Mouse (Mus musculus) right cerebral cortex, postnatal 10 days (tissue): Measurements from ENCODE around the gene Gprasp1.
"Not testable (repeated sequence)": the region's sequence is repeated elsewhere in the genome, so short reads cannot be mapped to it uniquely, and the experiment has no call there.

Source experiments
- DNase-seq, 2 experiments: peaks; one replicate each; pipeline ENCODE4 v3.0.0; 2021; ENCODE audit warnings: low spot score in 2 of 2

Gprasp1 gene

GRCm38 (mm10) chrX:135742304-135743055, at the start of gene Gprasp1, which contains the start of gene Armcx5:
Gene Gprasp1 (plus strand): TSS chrX:135742733.
Gene Armcx5 (plus strand): TSS chrX:135742733.
- DNase-seq: peak; percentile 90 to 92

GRCm38 (mm10) chrX:135693633-135694032, 48.9 kb upstream of the Gprasp1 start, which contains the start of gene Tcp11x2:
Gene Tcp11x2 (minus strand): TSS chrX:135693790.
- DNase-seq: no peak

GRCm38 (mm10) chrX:135703111-135703510, 39.4 kb upstream of the Gprasp1 start:
- DNase-seq: no peak

- DNase-seq: no peak
Observed at GRCm38 (mm10) chrX:135704349-135704748, 38.2 kb upstream of the Gprasp1 start.

- no peak for DNase-seq
Observed at GRCm38 (mm10) chrX:135712845-135713244, 29.7 kb upstream of the Gprasp1 start.

GRCm38 (mm10) chrX:135725161-135725560, 17.4 kb upstream of the Gprasp1 start, which contains the start of gene Tmsb15a:
Gene Tmsb15a (minus strand): TSS chrX:135725261.
- no peak for DNase-seq

GRCm38 (mm10) chrX:135738730-135739520, 3.6 kb upstream of the Gprasp1 start:
- DNase-seq: no peak

GRCm38 (mm10) chrX:135743056-135743355, 473 bp downstream of the Gprasp1 start:
- no peak for DNase-seq

GRCm38 (mm10) chrX:135745376-135745775, 2.8 kb downstream of the Gprasp1 start:
- DNase-seq: not testable (repeated sequence)

- peak; percentile 68 to 81 for DNase-seq
Observed at GRCm38 (mm10) chrX:135752832-135753231, 10.3 kb downstream of the Gprasp1 start.

GRCm38 (mm10) chrX:135761707-135762106, 19.2 kb downstream of the Gprasp1 start:
- peak; percentile 37 to 42 for DNase-seq

GRCm38 (mm10) chrX:135768043-135768548, 25.6 kb downstream of the Gprasp1 start:
- DNase-seq: no peak

- no peak for DNase-seq
Observed at GRCm38 (mm10) chrX:135768565-135768964, 26.0 kb downstream of the Gprasp1 start.

- DNase-seq: no peak
Observed at GRCm38 (mm10) chrX:135791536-135791935, 49.0 kb downstream of the Gprasp1 start.

GRCm38 (mm10) chrX:135792326-135792725, 49.8 kb downstream of the Gprasp1 start:
- no peak for DNase-seq

GRCm38 (mm10) chrX:135795591-135796304, 53.2 kb downstream of the Gprasp1 start:
- peak; percentile 81 to 86 for DNase-seq

- peak in 1 of 2 experiments; percentile 33 for DNase-seq
Observed at GRCm38 (mm10) chrX:135796305-135797211, 54.0 kb downstream of the Gprasp1 start.

- DNase-seq: peak; percentile 73 to 77
Observed at GRCm38 (mm10) chrX:135797212-135797644, 54.7 kb downstream of the Gprasp1 start, which contains the start of gene Bhlhb9. Gene Bhlhb9 (plus strand): TSS chrX:135797594.

GRCm38 (mm10) chrX:135804149-135804548, 61.6 kb downstream of the Gprasp1 start:
- DNase-seq: no peak

- DNase-seq: peak; percentile 38 to 45
Observed at GRCm38 (mm10) chrX:135805780-135806179, 63.2 kb downstream of the Gprasp1 start.

GRCm38 (mm10) chrX:135835896-135836295, 93.4 kb downstream of the Gprasp1 start:
- DNase-seq: not testable (repeated sequence)
